ENCODE assay signal across 8 mouse cellular contexts in the genomic region with DNA sequence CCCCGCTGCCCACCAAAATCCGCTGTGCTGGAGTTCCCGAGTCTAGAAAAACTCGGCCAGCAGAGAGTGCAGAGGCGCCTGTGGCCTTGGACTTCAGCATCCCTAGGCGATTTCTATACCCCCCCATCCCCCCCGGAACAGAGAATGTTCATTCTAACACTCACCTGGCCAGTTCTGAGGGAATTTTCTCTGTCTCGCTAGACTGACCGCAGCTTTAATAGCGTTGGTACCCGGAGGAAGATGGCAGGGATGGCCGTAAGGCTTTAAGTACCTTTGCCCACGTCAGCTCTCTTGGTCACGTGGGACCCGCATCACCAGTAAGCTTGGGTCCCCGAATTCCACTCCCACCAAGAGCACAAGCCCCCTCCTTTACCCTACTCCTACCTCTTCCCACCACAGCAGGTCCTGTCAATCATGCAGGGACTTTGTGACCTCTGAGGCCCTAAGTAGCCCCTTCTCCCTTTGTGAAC. TPM values are rescaled to one million over a fixed set of nuclear protein-coding genes. Genes with fewer than 3 reads are reported as not detected.
A peak's percentile ranks its signal among the peaks of the same experiment; 100 is the strongest.
DNase-seq lines count a peak whose midpoint lies in the region; ATAC-seq and TF ChIP-seq lines count a peak whose summit lies in the region.

A gene (minus strand): TSS at position 467 of the 470 bp plus-strand sequence.

- peak within 1 kb of the TSS; percentile 84 for H3K27ac ChIP-seq in embryonic facial prominence, embryonic 10.5 days (replicated peaks)
- peak within 1 kb of the TSS; percentile 68 for H3K27ac ChIP-seq in limb, embryonic 14.5 days (replicated peaks; ENCODE audit: low read depth, low read length)
- H3K27ac ChIP-seq in midbrain, embryonic 15.5 days, result peak within 1 kb of the TSS; percentile 91
- peak within 1 kb of the TSS; percentile 63; the same call in 1 of the 2 replicates for H3K27ac ChIP-seq in stomach, embryonic 15.5 days

- H3K9me3 ChIP-seq in embryonic facial prominence, embryonic 10.5 days, result no peaks in the 10 kb centered on the region
- no peaks in the 10 kb centered on the region for H3K9me3 ChIP-seq in limb, embryonic 14.5 days (ENCODE audit: control insufficient read depth, low read length)
- H3K9me3 ChIP-seq in midbrain, embryonic 15.5 days, result no peaks in the 10 kb centered on the region
- no peaks in the 10 kb centered on the region for H3K9me3 ChIP-seq in stomach, embryonic 15.5 days

- 19% methylated on average over 16 of the region's 16 CpGs for WGBS in embryonic facial prominence, embryonic 10.5 days
- 16% methylated on average over 16 of the region's 16 CpGs for WGBS in limb, embryonic 14.5 days
- 13% methylated on average over 16 of the region's 16 CpGs for WGBS in midbrain, embryonic 15.5 days
- 18% methylated on average over 16 of the region's 16 CpGs for WGBS in stomach, embryonic 15.5 days

- H3K4me2 ChIP-seq in limb, embryonic 14.5 days (replicated peaks; ENCODE audit: low read depth, low read length, severe bottlenecking), result peak within 1 kb of the TSS; percentile 47
- peak within 1 kb of the TSS; percentile 53 for H3K4me2 ChIP-seq in midbrain, embryonic 15.5 days
- peak within 1 kb of the TSS; percentile 53 for H3K4me2 ChIP-seq in stomach, embryonic 15.5 days

- no peaks in the 10 kb centered on the region for H3K4me1 ChIP-seq in embryonic facial prominence, embryonic 10.5 days
- no peaks in the 10 kb centered on the region for H3K4me1 ChIP-seq in limb, embryonic 14.5 days (ENCODE audit: control insufficient read depth, insufficient read depth, low read length)
- H3K4me1 ChIP-seq in midbrain, embryonic 15.5 days, result peaks cover 15% of the 10 kb centered on the region; the same call in 1 of the 2 replicates
- no peaks in the 10 kb centered on the region for H3K4me1 ChIP-seq in stomach, embryonic 15.5 days

- ATAC-seq in limb, embryonic 14.5 days (ENCODE audit: low FRiP score, low read depth), result peak; percentile 94
- ATAC-seq in midbrain, embryonic 15.5 days (replicated peaks), result peak; percentile 92
- peak; percentile 86 for ATAC-seq in stomach, embryonic 15.5 days (ENCODE audit: insufficient read depth, low FRiP score, low read depth)

- peak within 1 kb of the TSS; percentile 69 for H3K4me3 ChIP-seq in embryonic facial prominence, embryonic 10.5 days
- peak within 1 kb of the TSS; percentile 57 for H3K4me3 ChIP-seq in limb, embryonic 14.5 days (replicated peaks; ENCODE audit: low read length)
- H3K4me3 ChIP-seq in midbrain, embryonic 15.5 days, result peak within 1 kb of the TSS; percentile 58
- H3K4me3 ChIP-seq in stomach, embryonic 15.5 days (replicated peaks), result peak within 1 kb of the TSS; percentile 54

- TF ChIP-seq POLR2A in limb, embryonic 14.5 days (IDR thresholded peaks at IDR 0.05; ENCODE audit: borderline replicate concordance, extremely low read depth, insufficient read depth, insufficient read length), result 0 out of 2 replicates have a peak, but pooled peaks have one; percentile 30

- peak; percentile 64 for DNase-seq in CD4-positive helper T cell, adult 2 months (ENCODE audit: low read depth, low spot score)
- peak; percentile 23 for DNase-seq in adrenal gland, adult 8-10 months
- peak; percentile 80 for DNase-seq in embryonic facial prominence, embryonic 10.5 days (ENCODE audit: low spot score)
- DNase-seq in heart, adult 9 months (ENCODE audit: low spot score in 2 of 2), result peak; percentile 33 to 66
- peak; percentile 9 to 16 for DNase-seq in kidney, adult 8-10 months
- peak; percentile 83 for DNase-seq in limb, embryonic 14.5 days (ENCODE audit: low spot score)

- H3K27me3 ChIP-seq in embryonic facial prominence, embryonic 10.5 days (replicated peaks; ENCODE audit: low read depth, poor library complexity, severe bottlenecking), result peaks cover 80% of the 10 kb centered on the region
- no peaks in the 10 kb centered on the region for H3K27me3 ChIP-seq in limb, embryonic 14.5 days (ENCODE audit: control insufficient read depth, insufficient read depth, low read length)
- H3K27me3 ChIP-seq in midbrain, embryonic 15.5 days (replicated peaks), result no peaks in the 10 kb centered on the region
- H3K27me3 ChIP-seq in stomach, embryonic 15.5 days (replicated peaks), result no peaks in the 10 kb centered on the region

- H3K36me3 ChIP-seq in embryonic facial prominence, embryonic 10.5 days (replicated peaks), result peaks cover 25% of the 10 kb centered on the region
- H3K36me3 ChIP-seq in limb, embryonic 14.5 days (ENCODE audit: control insufficient read depth, insufficient read depth, low read length), result peaks cover 19% of the 10 kb centered on the region
- no peaks in the 10 kb centered on the region for H3K36me3 ChIP-seq in midbrain, embryonic 15.5 days (replicated peaks)
- no peaks in the 10 kb centered on the region for H3K36me3 ChIP-seq in stomach, embryonic 15.5 days

- H3K9ac ChIP-seq in limb, embryonic 14.5 days (ENCODE audit: low read depth, low read length, severe bottlenecking), result peak within 1 kb of the TSS; percentile 63
- peak within 1 kb of the TSS; percentile 75 for H3K9ac ChIP-seq in midbrain, embryonic 15.5 days
- H3K9ac ChIP-seq in stomach, embryonic 15.5 days, result peak within 1 kb of the TSS; percentile 22; the same call in 1 of the 2 replicates

RNA-seq across cellular contexts. Expression of the gene that starts here (rescaled TPM):
- total RNA-seq in adrenal gland, adult 8-10 months (2022), result 10 to 100 TPM; 33.8 to 79.3 (median 51.0) TPM
- 79.7 and 80.8 TPM in 2 replicates for polyA plus RNA-seq in embryonic facial prominence, embryonic 10.5 days (2016; fragmentation: Nextera tagmentation; extraction: Ambion mirVana)
- polyA plus RNA-seq in limb, embryonic 14.5 days (2012; rRNA removed), result 92.5 and 93.3 TPM in 2 replicates
- 83.8 and 86.0 TPM in 2 replicates for polyA plus RNA-seq in limb, embryonic 14.5 days (2014; fragmentation: Nextera tagmentation; extraction: Ambion mirVana)
- polyA plus RNA-seq in midbrain, embryonic 15.5 days (2015; fragmentation: Nextera tagmentation; extraction: Ambion mirVana), result 92.2 and 101 TPM in 2 replicates
- 53.8 and 61.9 TPM in 2 replicates for polyA plus RNA-seq in stomach, embryonic 15.5 days (2015; fragmentation: Nextera tagmentation; extraction: Ambion mirVana)

Comparison
In these comparisons a context has a peak if more than half of its experiments do, and no peak if none do; other contexts are left out.
1. Peak in every context shown above with its lines: DNase-seq, ATAC-seq, H3K4me3 ChIP-seq and H3K27ac ChIP-seq.
2. DNase-seq: peak in every context shown above with its lines; median percentile 83 in limb, embryonic 14.5 days; 80 in embryonic facial prominence, embryonic 10.5 days; 64 in CD4-positive helper T cell, adult 2 months; 50 in heart, adult 9 months; 23 in adrenal gland, adult 8-10 months; 12 in kidney, adult 8-10 months.
3. H3K9ac ChIP-seq: peak in every context shown above with its lines; median percentile 75 in midbrain, embryonic 15.5 days; 63 in limb, embryonic 14.5 days; 22 in stomach, embryonic 15.5 days.